Mouse (Mus musculus) T-cell, adult 2 months (primary cell): ENCODE results near the gene Nlrp6.
"Not testable (repeated sequence)": the region's sequence is repeated elsewhere in the genome, so short reads cannot be mapped to it uniquely, and the experiment has no call there.

ENCODE experiments used
- DNase-seq: peaks from one replicate; pipeline ENCODE4 v3.0.0; 2022; ENCODE audit warnings: low spot score

Gene Nlrp6

GRCm38 (mm10) chr7:140974940-140975339 lies 54.2 kb downstream of the Nlrp6 start:
- DNase-seq, result no peak

GRCm38 (mm10) chr7:140975465-140975864 lies 54.8 kb downstream of the Nlrp6 start:
- no peak for DNase-seq

GRCm38 (mm10) chr7:140976720-140977119 lies 56.0 kb downstream of the Nlrp6 start:
- DNase-seq, result not testable (repeated sequence)
